Mouse (Mus musculus) C2C12 (cell line): ENCODE results near the gene Rfng. TPM values are rescaled to one million over a fixed set of nuclear protein-coding genes. Genes with fewer than 3 reads are reported as not detected.

Experiments
- H3K27me3 ChIP-seq: one replicate; pipeline ENCODE4 v1.6.1; 2011; ENCODE audit not compliant: control insufficient read depth, insufficient read depth, insufficient read length
- H3K36me3 ChIP-seq: one replicate; pipeline ENCODE4 v1.6.1; 2011; ENCODE audit not compliant: control insufficient read depth, insufficient read depth
- H3K4me3 ChIP-seq: one replicate; pipeline ENCODE4 v1.5.1; 2011; ENCODE audit warnings: mild to moderate bottlenecking, control low read depth; ENCODE audit not compliant: poor library complexity, insufficient read depth, severe bottlenecking
- H3K79me2 ChIP-seq: one replicate; pipeline ENCODE4 v1.6.1; 2011; ENCODE audit not compliant: control insufficient read depth, insufficient read depth
- H3K79me3 ChIP-seq: one replicate; pipeline ENCODE4 v1.6.1; 2011; ENCODE audit warnings: low read depth, control low read depth
- H3ac ChIP-seq: one replicate; pipeline ENCODE3; 2011; ENCODE audit warnings: low read depth; ENCODE audit not compliant: control insufficient read depth, insufficient read length
- CEBPB ChIP-seq: IDR thresholded peaks from one replicate; pipeline ENCODE4 v1.6.1; 2011; ENCODE audit warnings: low read depth, mild to moderate bottlenecking, control low read depth, moderate library complexity
- CTCF ChIP-seq: IDR thresholded peaks from one replicate; pipeline ENCODE4 v1.5.1; 2011; ENCODE audit not compliant: control insufficient read depth, insufficient read depth, insufficient read length
- FOSL1 ChIP-seq: IDR thresholded peaks from one replicate; pipeline ENCODE4 v1.8.0; 2011; ENCODE audit warnings: mild to moderate bottlenecking, low read length; ENCODE audit not compliant: poor library complexity, insufficient read depth, severe bottlenecking
- MAX ChIP-seq: IDR thresholded peaks from one replicate; pipeline ENCODE4 v1.6.1; 2011; ENCODE audit warnings: mild to moderate bottlenecking, control low read depth
- MYOD1 ChIP-seq: IDR thresholded peaks from one replicate; pipeline ENCODE4 v1.6.1; 2011; ENCODE audit warnings: low read depth; ENCODE audit not compliant: control insufficient read depth, insufficient read length
- MYOG ChIP-seq: IDR thresholded peaks from one replicate; pipeline ENCODE4 v1.6.1; 2011; ENCODE audit not compliant: control insufficient read depth, insufficient read length; ENCODE audit errors: extremely low read depth
- USF1 ChIP-seq: IDR thresholded peaks from one replicate; pipeline ENCODE4 v1.6.1; 2011; ENCODE audit warnings: low read depth, mild to moderate bottlenecking, control low read depth, moderate library complexity
- polyA plus RNA-seq: library from polyadenylated mRNA; unstranded; fragments of >200 nt; fragmentation: generic; extraction: Trizol; gene quantifications from one replicate; pipeline ENCODE4 v1.2.1, GENCODE M21; 2012; ENCODE audit warnings: missing spikeins

The Rfng gene
- polyA plus RNA-seq, 1 experiment: 17.6 TPM

GRCm38 (mm10) chr11:120828416-120828815 lies 44.4 kb upstream of the Rfng start:
- no peaks in the 10 kb centered on the region for H3K27me3 ChIP-seq
- peaks cover under 1% of the 10 kb centered on the region for H3K79me3 ChIP-seq
- no peak overlapping the region for H3K4me3 ChIP-seq
- TF ChIP-seq MYOD1 (no peak), MYOG (no peak), USF1 (no peak), CTCF (no peak), MAX (no peak), FOSL1 (no peak), CEBPB (no peak)
- H3K79me2 ChIP-seq: peaks cover 5% of the 10 kb centered on the region
- H3ac ChIP-seq: no peak overlapping the region
- no peaks in the 10 kb centered on the region for H3K36me3 ChIP-seq

DNA sequence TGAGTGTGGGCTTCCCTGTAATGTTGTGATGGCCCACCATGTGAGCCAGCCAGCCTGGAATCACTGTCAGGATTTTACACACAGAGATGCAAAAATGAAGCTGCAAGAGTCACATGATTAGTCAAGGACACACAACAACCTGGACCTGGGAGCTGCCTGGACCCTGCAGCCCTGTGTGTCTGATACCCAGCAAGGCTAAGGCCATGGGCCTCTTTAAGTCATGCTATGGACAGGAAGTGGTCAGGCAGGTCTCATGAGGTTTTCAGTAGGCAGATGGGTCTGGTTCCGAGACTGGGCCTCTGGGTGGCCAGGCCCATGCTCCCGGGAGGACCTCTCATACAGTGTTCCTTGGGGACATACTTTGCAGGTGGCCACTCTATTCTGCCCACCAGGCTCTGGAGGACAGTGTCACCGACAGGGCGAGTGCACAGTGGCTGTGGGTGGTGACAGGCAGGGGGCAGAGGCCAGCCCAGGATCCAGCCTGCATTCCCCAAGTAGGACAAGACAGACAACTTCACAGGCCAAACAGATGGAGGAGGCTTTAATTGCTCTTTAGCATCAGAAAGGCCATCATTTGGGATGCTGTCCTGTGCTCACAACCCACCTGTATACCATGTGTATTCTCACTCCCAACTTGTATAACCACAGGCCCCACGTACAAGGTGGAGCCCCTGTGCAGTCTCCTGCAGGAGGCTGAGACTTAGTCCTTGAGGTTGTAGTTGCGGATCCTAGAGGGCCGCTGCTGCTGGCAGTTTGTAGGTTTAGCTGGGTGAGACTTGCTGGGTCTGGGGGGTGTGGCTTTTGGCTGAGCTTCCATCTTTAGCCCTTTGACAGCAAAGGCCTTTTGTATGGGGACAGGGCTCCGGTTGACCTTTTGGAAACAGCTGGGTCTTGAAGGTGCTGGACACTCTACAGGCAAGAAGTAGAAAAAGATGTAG lies 42.3 kb upstream of the Rfng start:
- H3ac ChIP-seq: no peak overlapping the region
- TF ChIP-seq MAX: no peak
- TF ChIP-seq USF1: no peak
- TF ChIP-seq FOSL1: no peak
- no peak for TF ChIP-seq MYOD1
- no peak for TF ChIP-seq CTCF
- no peak for TF ChIP-seq MYOG
- no peak for TF ChIP-seq CEBPB
- peaks cover 17% of the 10 kb centered on the region for H3K36me3 ChIP-seq
- peaks cover 26% of the 10 kb centered on the region for H3K79me2 ChIP-seq
- H3K4me3 ChIP-seq: no peak overlapping the region
- peaks cover 22% of the 10 kb centered on the region for H3K79me3 ChIP-seq
- no peaks in the 10 kb centered on the region for H3K27me3 ChIP-seq

GRCm38 (mm10) chr11:120825289-120825863 lies 41.4 kb upstream of the Rfng start:
- peaks cover 31% of the 10 kb centered on the region for H3K79me3 ChIP-seq
- peaks cover 35% of the 10 kb centered on the region for H3K79me2 ChIP-seq
- TF ChIP-seq CTCF (no peak), MAX (no peak), MYOD1 (no peak), MYOG (no peak), FOSL1 (no peak), CEBPB (no peak), USF1 (no peak)
- no peaks in the 10 kb centered on the region for H3K27me3 ChIP-seq
- H3ac ChIP-seq: no peak overlapping the region
- H3K36me3 ChIP-seq: peaks cover 26% of the 10 kb centered on the region
- peak overlapping the region; percentile 96 for H3K4me3 ChIP-seq

- Histone ChIP-seq H3ac (peak overlapping the region; percentile 78), H3K27me3 (no peaks in the 10 kb centered on the region), H3K79me2 (peaks cover 41% of the 10 kb centered on the region), H3K36me3 (peaks cover 31% of the 10 kb centered on the region), H3K4me3 (peak overlapping the region; percentile 96), H3K79me3 (peaks cover 37% of the 10 kb centered on the region)
- no peak for TF ChIP-seq MAX
- no peak for TF ChIP-seq MYOD1
- no peak for TF ChIP-seq USF1
Measured at GRCm38 (mm10) chr11:120824787-120825288, 40.8 kb upstream of the Rfng start.

- Histone ChIP-seq H3K79me2 (peaks cover 47% of the 10 kb centered on the region), H3K4me3 (peak within 1 kb of the TSS; percentile 96), H3ac (peak within 1 kb of the TSS; percentile 90), H3K36me3 (peaks cover 38% of the 10 kb centered on the region), H3K79me3 (peaks cover 43% of the 10 kb centered on the region), H3K27me3 (no peaks in the 10 kb centered on the region)
- TF ChIP-seq CEBPB (no peak), USF1 (no peak), FOSL1 (no peak), MAX (no peak), MYOG (no peak), CTCF (peak; percentile 91), MYOD1 (no peak)
Measured at GRCm38 (mm10) chr11:120823956-120824786, 40.2 kb upstream of the Rfng start, which contains the start of gene Fasn. Fasn (minus strand) TSS chr11:120824547.
